Mouse (Mus musculus) heart, adult 2 months (tissue): ENCODE data around the gene 1700001P01Rik. TPM values are rescaled to one million over a fixed set of nuclear protein-coding genes. Genes with fewer than 3 reads are reported as not detected.
A peak's percentile ranks its signal among the peaks of the same experiment; 100 is the strongest.

Source experiments
- DNase-seq, 2 experiments: peaks; one replicate each; pipeline ENCODE4 v3.0.0; 2021
- H3K27ac ChIP-seq: fragments of 200-600 bp; 2 replicates; pipeline ENCODE4 v1.8.1; 2022
- H3K27me3 ChIP-seq: fragments of 200-500 bp; 2 replicates; pipeline ENCODE4 v1.6.1; 2012; ENCODE audit warnings: mild to moderate bottlenecking, low read length, inconsistent platforms, mixed read lengths; ENCODE audit not compliant: control insufficient read depth, insufficient read depth
- H3K36me3 ChIP-seq: fragments of 200-500 bp; 2 replicates; pipeline ENCODE4 v1.6.1; 2012; ENCODE audit warnings: low read length, inconsistent platforms; ENCODE audit not compliant: control insufficient read depth, insufficient read depth
- H3K4me1 ChIP-seq: fragments of 200-500 bp; 2 replicates; pipeline ENCODE4 v1.6.1; 2011; ENCODE audit warnings: low read length; ENCODE audit not compliant: control insufficient read depth, insufficient read depth
- H3K4me3 ChIP-seq: fragments of 200-600 bp; 2 replicates; pipeline ENCODE4 v1.8.1; 2022
- H3K79me2 ChIP-seq: fragments of 200-500 bp; replicated peaks from 2 replicates; pipeline ENCODE4 v1.6.1; 2012; ENCODE audit warnings: mild to moderate bottlenecking, inconsistent platforms, low read length, moderate library complexity, mixed read lengths; ENCODE audit not compliant: control insufficient read depth, insufficient read depth
- H3K9ac ChIP-seq: fragments of 200-500 bp; 2 replicates; pipeline ENCODE4 v1.6.1; 2012; ENCODE audit warnings: low read depth, mild to moderate bottlenecking, control low read depth, inconsistent platforms, low read length, mixed read lengths
- CTCF ChIP-seq: fragments of 200-600 bp; IDR thresholded peaks from 2 replicates; pipeline ENCODE4 v1.8.1; 2022; ENCODE audit warnings: antibody characterized with exemption, mild to moderate bottlenecking, moderate library complexity
- EP300 ChIP-seq: fragments of 200-500 bp; IDR thresholded peaks from 2 replicates; pipeline ENCODE4 v1.6.1; 2011; ENCODE audit warnings: low read depth, low read length, control low read depth; ENCODE audit not compliant: insufficient read depth
- POLR2A ChIP-seq: fragments of 200-500 bp; IDR thresholded peaks from 2 replicates; pipeline ENCODE4 v1.6.1; 2011; ENCODE audit warnings: mild to moderate bottlenecking, low read depth, low read length, control low read depth; ENCODE audit not compliant: insufficient read depth
- WGBS: fragments of 180-500 bp; shearing (Covaris S2); methylation state at CpG from one replicate; pipeline ENCODE4 v1.1.7; 2018; 5-methylcytosine and 5-hydroxymethylcytosine counted together
- intact Hi-C: fragments of 180-260 bp; cut with DNase I; formaldehyde crosslinking; loops from one replicate; pipeline ENCODE4 v1.15.1; 2025
- polyA plus RNA-seq: library from polyadenylated mRNA; depleted of rRNA; stranded (reverse); fragments of >200 nt; gene quantifications from 2 replicates; pipeline ENCODE4 v1.2.3, GENCODE M21; 2012
- total RNA-seq, 2 experiments: library from RNA; stranded (reverse); gene quantifications; 2 replicates each; pipeline ENCODE4 v1.2.3; 2021

The 1700001P01Rik gene
- total and polyA plus RNA-seq, 3 experiments: 0.20 TPM; not detected in 2

- H3K79me2 ChIP-seq: 0 out of 2 replicates have a peak, but pooled peaks cover 2% of the 10 kb centered on the region
- intact Hi-C loops: loop anchor here (1.0 kb wide), 1 partner anchor 16 kb away; the partner anchor contains the start of gene Cwc25
- peak overlapping the region; percentile 65 for H3K9ac ChIP-seq
- no peak for DNase-seq
- TF ChIP-seq EP300 (no peak), POLR2A (peak; percentile 81; the same call in 1 of the 2 replicates)
- H3K4me3 ChIP-seq: peak overlapping the region; percentile 98
- H3K27me3 ChIP-seq: no peaks in the 10 kb centered on the region
- WGBS: 0% methylated on average over 10 of the region's 10 CpGs
- peak overlapping the region; percentile 93 for H3K27ac ChIP-seq
- peaks cover 27% of the 10 kb centered on the region for H3K36me3 ChIP-seq
- H3K4me1 ChIP-seq: peaks cover 9% of the 10 kb centered on the region
Observed at GRCm38 (mm10) chr11:97782564-97782895, 6.8 kb upstream of the 1700001P01Rik start.

GRCm38 (mm10) chr11:97781832-97782563 is 6.3 kb upstream of the 1700001P01Rik start, which contains the start of gene Rpl23:
Rpl23 (minus strand) TSS chr11:97782437.
- under 1% methylated on average over 66 of the region's 67 CpGs for WGBS
- DNase-seq: peak; percentile 99
- Histone ChIP-seq H3K27ac (peak within 1 kb of the TSS; percentile 93), H3K27me3 (no peaks in the 10 kb centered on the region), H3K9ac (peak within 1 kb of the TSS; percentile 94), H3K4me1 (peaks cover 9% of the 10 kb centered on the region), H3K4me3 (peak within 1 kb of the TSS; percentile 98), H3K79me2 (0 out of 2 replicates have a peak, but pooled peaks cover 2% of the 10 kb centered on the region), H3K36me3 (peaks cover 27% of the 10 kb centered on the region)
- intact Hi-C loops: loop anchor here (1.0 to 2.0 kb wide), 2 partner anchors 16 to 35 kb away; partner anchors contain the start of gene Cwc25
- TF ChIP-seq POLR2A (peak; percentile 97), EP300 (0 out of 2 replicates have a peak, but pooled peaks have one; percentile 24), CTCF (no peak)

- DNase-seq: no peak
- 0 out of 2 replicates have a peak, but pooled peaks cover 2% of the 10 kb centered on the region for H3K79me2 ChIP-seq
- TF ChIP-seq EP300: no peak
- TF ChIP-seq CTCF: no peak
- TF ChIP-seq POLR2A: no peak
- 2% methylated on average over 11 of the region's 11 CpGs for WGBS
- peak overlapping the region; percentile 93 for H3K27ac ChIP-seq
- no peaks in the 10 kb centered on the region for H3K27me3 ChIP-seq
- peaks cover 9% of the 10 kb centered on the region for H3K4me1 ChIP-seq
- peaks cover 27% of the 10 kb centered on the region for H3K36me3 ChIP-seq
- H3K9ac ChIP-seq: peak overlapping the region; percentile 94
- intact Hi-C loops: loop anchor here (2.0 kb wide), 1 partner anchor 35 kb away; no protein-coding TSS in a partner anchor
- H3K4me3 ChIP-seq: peak overlapping the region; percentile 98
Observed at GRCm38 (mm10) chr11:97781478-97781831, 5.7 kb upstream of the 1700001P01Rik start.

- Histone ChIP-seq H3K4me1 (peaks cover 9% of the 10 kb centered on the region), H3K79me2 (0 out of 2 replicates have a peak, but pooled peaks cover 2% of the 10 kb centered on the region), H3K9ac (no peak overlapping the region; the same call in 1 of the 2 replicates), H3K27me3 (no peaks in the 10 kb centered on the region), H3K4me3 (no peak overlapping the region), H3K36me3 (peaks cover 27% of the 10 kb centered on the region), H3K27ac (no peak overlapping the region)
- 40% methylated on average over 2 of the region's 2 CpGs for WGBS
- intact Hi-C loops: loop anchor here (2.0 kb wide), 1 partner anchor 33 kb away; no protein-coding TSS in a partner anchor
- no peak for DNase-seq
- no peak for TF ChIP-seq CTCF
- TF ChIP-seq EP300: no peak
- no peak for TF ChIP-seq POLR2A
Observed at GRCm38 (mm10) chr11:97779968-97780701, 4.4 kb upstream of the 1700001P01Rik start.

GRCm38 (mm10) chr11:97778918-97779317 is 3.2 kb upstream of the 1700001P01Rik start:
- intact Hi-C loops: no loop called here
- no peak overlapping the region for H3K27ac ChIP-seq
- H3K79me2 ChIP-seq: 0 out of 2 replicates have a peak, but pooled peaks cover 2% of the 10 kb centered on the region
- no peaks in the 10 kb centered on the region for H3K27me3 ChIP-seq
- whole genome bisulfite sequencing: 81% methylated on average over 1 of the region's 1 CpGs
- H3K4me1 ChIP-seq: peaks cover 9% of the 10 kb centered on the region
- TF ChIP-seq EP300 (no peak), POLR2A (no peak), CTCF (no peak)
- H3K9ac ChIP-seq: no peak overlapping the region
- peaks cover 27% of the 10 kb centered on the region for H3K36me3 ChIP-seq
- no peak for DNase-seq
- no peak overlapping the region for H3K4me3 ChIP-seq
